Mouse (Mus musculus) limb, embryonic 10.5 days (tissue): Measurements from ENCODE around the gene Git2. TPM values are rescaled to one million over a fixed set of nuclear protein-coding genes. Genes with fewer than 3 reads are reported as not detected.
A peak's percentile ranks its signal among the peaks of the same experiment; 100 is the strongest.

Experiments used
- DNase-seq: peaks from one replicate; pipeline ENCODE4 v3.0.0-alpha.2; 2017; ENCODE audit warnings: low spot score
- H3K27ac ChIP-seq: fragments of 300-500 bp; sonication (generic); 2 replicates; pipeline ENCODE4 v1.5.1; 2016; ENCODE audit warnings: mild to moderate bottlenecking
- H3K27me3 ChIP-seq: fragments of 300-500 bp; sonication (generic); 2 replicates; pipeline ENCODE4 v1.6.1; 2016; ENCODE audit warnings: low read depth, mild to moderate bottlenecking; ENCODE audit not compliant: poor library complexity, severe bottlenecking
- H3K36me3 ChIP-seq: fragments of 300-500 bp; sonication (generic); 2 replicates; pipeline ENCODE4 v1.6.1; 2016; ENCODE audit warnings: mild to moderate bottlenecking, moderate library complexity
- H3K4me1 ChIP-seq: fragments of 300-500 bp; sonication (generic); 2 replicates; pipeline ENCODE4 v1.6.1; 2016
- H3K4me3 ChIP-seq: fragments of 300-500 bp; sonication (generic); 2 replicates; pipeline ENCODE4 v1.5.1; 2016; ENCODE audit warnings: mild to moderate bottlenecking, moderate library complexity
- H3K9me3 ChIP-seq: fragments of 300-500 bp; sonication (generic); replicated peaks from 2 replicates; pipeline ENCODE4 v1.6.1; 2016; ENCODE audit warnings: mild to moderate bottlenecking
- whole genome bisulfite sequencing: fragments of 180-500 bp; shearing (Covaris S2); methylation state at CpG from one replicate; pipeline ENCODE4 v1.1.7; 2016; 5-methylcytosine and 5-hydroxymethylcytosine counted together
- polyA plus RNA-seq: library from polyadenylated mRNA; unstranded; fragments of >200 nt; fragmentation: Nextera tagmentation; extraction: Ambion mirVana; gene quantifications from 2 replicates; pipeline ENCODE4 v1.2.1, GENCODE M21; 2016

Git2 gene
- polyA plus RNA-seq, 1 experiment from 2014 or later = 44.8 TPM

- no peaks in the 10 kb centered on the region for H3K9me3 ChIP-seq
- H3K36me3 ChIP-seq = peaks cover 95% of the 10 kb centered on the region
- WGBS = 94% methylated on average over 11 of the region's 11 CpGs
- peaks cover 5% of the 10 kb centered on the region; the same call in 1 of the 2 replicates for H3K4me1 ChIP-seq
- DNase-seq = no peak
- H3K4me3 ChIP-seq = no peak overlapping the region
- H3K27ac ChIP-seq = no peak overlapping the region
- no peaks in the 10 kb centered on the region for H3K27me3 ChIP-seq
Measured at GRCm38 (mm10) chr5:114720784-114721183, 54.5 kb downstream of the Git2 start.

- WGBS = 95% methylated on average over 6 of the region's 6 CpGs
- no peaks in the 10 kb centered on the region for H3K4me1 ChIP-seq
- no peaks in the 10 kb centered on the region for H3K27me3 ChIP-seq
- H3K9me3 ChIP-seq = no peaks in the 10 kb centered on the region
- H3K27ac ChIP-seq = no peak overlapping the region
- DNase-seq = no peak
- H3K36me3 ChIP-seq = peaks cover 97% of the 10 kb centered on the region
- H3K4me3 ChIP-seq = no peak overlapping the region
Measured at GRCm38 (mm10) chr5:114719928-114720270, 55.4 kb downstream of the Git2 start.

- no peak for DNase-seq
- H3K36me3 ChIP-seq = peaks cover 100% of the 10 kb centered on the region
- WGBS = 92% methylated on average over 20 of the region's 20 CpGs
Measured at GRCm38 (mm10) chr5:114719003-114719927, 56.1 kb downstream of the Git2 start.

GRCm38 (mm10) chr5:114718483-114718882, 56.8 kb downstream of the Git2 start:
- no peak overlapping the region for H3K4me3 ChIP-seq
- H3K27me3 ChIP-seq = no peaks in the 10 kb centered on the region
- H3K27ac ChIP-seq = no peak overlapping the region
- WGBS = 93% methylated on average over 13 of the region's 13 CpGs
- H3K9me3 ChIP-seq = no peaks in the 10 kb centered on the region
- peaks cover 100% of the 10 kb centered on the region for H3K36me3 ChIP-seq
- no peak for DNase-seq
- H3K4me1 ChIP-seq = no peaks in the 10 kb centered on the region

More at GRCm38 (mm10) chr5:114719003-114719927, 56.1 kb downstream of the Git2 start:
- Histone ChIP-seq H3K4me1 (no peaks in the 10 kb centered on the region), H3K9me3 (no peaks in the 10 kb centered on the region), H3K4me3 (no peak overlapping the region), H3K27me3 (no peaks in the 10 kb centered on the region), H3K27ac (no peak overlapping the region)

- WGBS = 93% methylated on average over 8 of the region's 8 CpGs
Measured at GRCm38 (mm10) chr5:114717937-114718336, 57.4 kb downstream of the Git2 start.

GRCm38 (mm10) chr5:114717292-114717691, 58.0 kb downstream of the Git2 start:
- H3K4me1 ChIP-seq = no peaks in the 10 kb centered on the region
- no peaks in the 10 kb centered on the region for H3K9me3 ChIP-seq
- no peaks in the 10 kb centered on the region for H3K27me3 ChIP-seq
- no peak overlapping the region for H3K27ac ChIP-seq
- 88% methylated on average over 12 of the region's 12 CpGs for WGBS
- no peak for DNase-seq
- no peak overlapping the region for H3K4me3 ChIP-seq
- peaks cover 99% of the 10 kb centered on the region for H3K36me3 ChIP-seq

More at GRCm38 (mm10) chr5:114717937-114718336, 57.4 kb downstream of the Git2 start:
- peaks cover 100% of the 10 kb centered on the region for H3K36me3 ChIP-seq
- DNase-seq = no peak
- H3K27me3 ChIP-seq = no peaks in the 10 kb centered on the region
- H3K4me1 ChIP-seq = no peaks in the 10 kb centered on the region
- no peak overlapping the region for H3K4me3 ChIP-seq
- H3K27ac ChIP-seq = no peak overlapping the region
- no peaks in the 10 kb centered on the region for H3K9me3 ChIP-seq

GRCm38 (mm10) chr5:114714551-114714950, 60.8 kb downstream of the Git2 start:
- no peak for DNase-seq
- H3K9me3 ChIP-seq = no peaks in the 10 kb centered on the region
- H3K4me1 ChIP-seq = no peaks in the 10 kb centered on the region
- WGBS = 93% methylated on average over 18 of the region's 18 CpGs
- no peaks in the 10 kb centered on the region for H3K27me3 ChIP-seq
- peaks cover 99% of the 10 kb centered on the region for H3K36me3 ChIP-seq
- H3K4me3 ChIP-seq = no peak overlapping the region
- no peak overlapping the region for H3K27ac ChIP-seq

GRCm38 (mm10) chr5:114709357-114709756, 66.0 kb downstream of the Git2 start:
- peaks cover 10% of the 10 kb centered on the region for H3K4me1 ChIP-seq
- no peak overlapping the region for H3K27ac ChIP-seq
- no peak overlapping the region for H3K4me3 ChIP-seq
- no peaks in the 10 kb centered on the region for H3K9me3 ChIP-seq
- peaks cover 54% of the 10 kb centered on the region for H3K36me3 ChIP-seq
- H3K27me3 ChIP-seq = no peaks in the 10 kb centered on the region
- DNase-seq = no peak
- WGBS = 93% methylated on average over 21 of the region's 21 CpGs

- WGBS = 62% methylated on average over 15 of the region's 15 CpGs
- Histone ChIP-seq H3K9me3 (no peaks in the 10 kb centered on the region), H3K4me1 (peaks cover 10% of the 10 kb centered on the region), H3K36me3 (peaks cover 45% of the 10 kb centered on the region), H3K4me3 (peak overlapping the region; percentile 87), H3K27me3 (no peaks in the 10 kb centered on the region), H3K27ac (peak overlapping the region; percentile 84; the same call in 1 of the 2 replicates)
- DNase-seq = no peak
Measured at GRCm38 (mm10) chr5:114708491-114708890, 66.8 kb downstream of the Git2 start.

- peaks cover 10% of the 10 kb centered on the region for H3K4me1 ChIP-seq
- DNase-seq = peak; percentile 99
- peaks cover 35% of the 10 kb centered on the region for H3K36me3 ChIP-seq
- H3K9me3 ChIP-seq = no peaks in the 10 kb centered on the region
- no peaks in the 10 kb centered on the region for H3K27me3 ChIP-seq
- peak within 1 kb of the TSS; percentile 87 for H3K4me3 ChIP-seq
- WGBS = 2% methylated on average over 49 of the region's 49 CpGs
- peak within 1 kb of the TSS; percentile 84 for H3K27ac ChIP-seq
Measured at GRCm38 (mm10) chr5:114707265-114708068, 67.8 kb downstream of the Git2 start, which contains the start of gene Tchp. Tchp (plus strand) TSS chr5:114707760.

- Histone ChIP-seq H3K4me1 (0 out of 2 replicates have a peak, but pooled peaks cover 3% of the 10 kb centered on the region), H3K36me3 (no peaks in the 10 kb centered on the region), H3K4me3 (no peak overlapping the region), H3K27ac (no peak overlapping the region), H3K27me3 (no peaks in the 10 kb centered on the region), H3K9me3 (no peaks in the 10 kb centered on the region)
- no peak for DNase-seq
- WGBS = 67% methylated on average over 14 of the region's 14 CpGs
Measured at GRCm38 (mm10) chr5:114702403-114703392, 72.6 kb downstream of the Git2 start.

GRCm38 (mm10) chr5:114699015-114699414, 76.3 kb downstream of the Git2 start:
- Histone ChIP-seq H3K27me3 (no peaks in the 10 kb centered on the region), H3K9me3 (no peaks in the 10 kb centered on the region), H3K36me3 (no peaks in the 10 kb centered on the region), H3K4me3 (no peak overlapping the region), H3K27ac (no peak overlapping the region), H3K4me1 (no peaks in the 10 kb centered on the region)
- 71% methylated on average over 7 of the region's 7 CpGs for WGBS
- no peak for DNase-seq
